Mouse (Mus musculus) CD4-positive naive resting alpha-beta T cell, adult 76 days (primary cell): ENCODE measurements around the gene Actr1b. TPM values are rescaled to one million over a fixed set of nuclear protein-coding genes. Genes with fewer than 3 reads are reported as not detected.

Source experiments
- total RNA-seq: library from RNA; stranded (reverse); gene quantifications from one replicate; pipeline ENCODE4 v1.2.4, GENCODE M21; 2023

The Actr1b gene
- 324 TPM for total RNA-seq

DNA sequence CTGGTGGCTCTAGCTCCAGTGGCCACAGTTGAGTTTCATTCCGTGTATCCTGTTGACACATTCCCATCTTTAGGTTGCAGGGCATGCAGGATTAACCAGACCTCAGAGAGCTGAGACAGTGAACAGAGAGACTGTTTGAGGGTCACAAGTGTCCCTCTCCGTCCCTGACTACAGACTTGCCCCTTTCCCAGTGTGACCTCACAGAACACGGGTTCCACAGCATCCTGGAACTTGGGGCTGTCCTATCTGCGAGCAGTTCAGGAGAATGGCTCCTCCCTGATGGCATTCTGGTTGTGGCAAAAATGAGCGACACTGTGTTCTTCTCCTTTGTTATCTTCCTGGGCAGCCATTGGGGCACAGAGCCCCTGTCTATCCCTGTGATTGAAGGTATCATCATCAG lies at the start of gene Actr1b:
Gene Actr1b, minus strand, starts transcription at position 112 of the 400 bp plus-strand sequence.

DNA sequence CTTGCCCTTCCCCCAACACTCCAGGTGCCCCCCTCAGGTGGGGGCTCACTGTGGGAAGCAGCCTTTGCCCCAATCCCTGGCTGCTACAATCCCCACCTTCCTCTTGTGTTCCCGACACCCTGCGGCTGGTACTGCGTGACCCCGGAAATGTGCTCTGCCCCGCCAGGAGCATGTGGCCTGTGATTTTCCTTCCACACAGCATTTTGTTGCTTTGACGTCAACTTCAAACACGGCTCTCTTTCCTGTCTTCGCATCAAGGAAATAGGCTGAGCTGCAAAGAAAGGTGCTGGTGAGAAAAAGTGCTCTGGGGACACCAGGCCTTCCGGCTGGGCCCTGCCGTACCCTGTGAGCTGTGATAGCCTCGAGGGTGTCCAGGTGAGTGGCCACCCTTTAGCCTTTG lies 47.3 kb upstream of the Actr1b start, which contains the start of gene Zap70:
Gene Zap70, plus strand, starts transcription at position 231 of the 400 bp plus-strand sequence.

DNA sequence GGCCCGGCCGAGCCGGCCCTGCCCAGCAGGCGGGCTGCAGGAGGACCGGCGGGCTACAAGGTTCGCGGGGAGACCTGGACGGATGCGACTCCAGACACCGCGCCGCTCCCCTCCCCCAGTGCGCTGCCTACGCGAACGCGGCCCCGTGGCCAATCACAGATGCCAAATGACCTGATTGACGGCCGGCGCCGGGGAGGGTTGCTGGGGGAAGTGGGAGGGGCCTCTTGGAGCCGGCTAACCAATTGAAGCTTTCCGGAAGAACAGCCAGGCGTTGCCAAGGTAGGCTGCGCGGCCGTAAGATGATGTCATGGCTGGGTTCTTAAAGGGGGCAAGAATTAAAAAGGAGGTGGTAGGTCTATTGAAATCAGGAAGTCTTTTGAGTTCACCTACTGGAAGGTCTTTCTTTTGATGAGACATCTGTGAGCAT lies 4.4 kb downstream of the Actr1b start, which contains the start of gene 4933424G06Rik:
Gene 4933424G06Rik, plus strand, starts transcription at position 296 of the 427 bp plus-strand sequence.

DNA sequence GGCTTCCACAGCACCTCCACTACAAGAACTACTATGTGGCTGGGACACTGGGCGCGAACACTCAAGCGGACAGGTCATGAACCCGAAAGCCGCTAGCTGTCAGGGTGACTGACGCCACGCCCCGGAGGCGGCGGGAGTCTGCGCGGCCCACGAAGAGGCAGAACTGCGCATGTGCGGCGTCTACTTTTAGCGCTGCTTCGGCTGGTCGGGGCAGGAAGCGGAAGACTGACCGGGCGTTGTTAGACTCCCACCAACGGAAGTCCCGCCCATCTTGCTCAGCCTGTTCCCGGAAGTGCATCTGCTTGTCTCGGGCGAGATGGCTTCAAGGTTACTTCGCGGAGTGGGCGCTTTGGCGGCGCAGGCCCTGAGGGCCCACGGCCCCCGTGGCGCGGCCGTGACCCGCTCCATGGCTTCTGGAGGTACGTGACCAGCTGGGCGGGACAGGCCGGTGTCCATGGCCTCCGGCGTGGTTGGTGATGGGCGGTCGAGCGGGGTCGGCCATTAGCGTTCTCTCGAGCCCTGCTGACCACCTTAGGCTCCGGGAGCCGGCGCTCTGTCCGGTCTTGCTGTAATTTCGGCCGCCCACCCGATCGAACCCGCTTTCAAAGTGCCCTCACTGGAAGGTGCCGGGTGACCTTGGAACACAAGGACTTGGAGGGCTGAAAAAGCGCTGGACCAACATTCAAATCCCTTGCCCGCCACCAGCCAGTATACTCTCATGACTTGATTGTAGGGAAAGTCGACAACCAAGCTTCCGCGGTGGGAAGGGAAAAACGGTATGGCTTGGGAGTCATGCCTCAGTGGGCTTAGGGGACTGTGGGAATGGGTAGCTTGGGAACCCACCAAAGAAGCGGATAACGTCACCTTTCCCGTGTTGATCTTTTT lies 22.7 kb downstream of the Actr1b start, which contains the start of gene Cox5b:
Gene Cox5b, plus strand, starts transcription at position 179 of the 885 bp plus-strand sequence.

DNA sequence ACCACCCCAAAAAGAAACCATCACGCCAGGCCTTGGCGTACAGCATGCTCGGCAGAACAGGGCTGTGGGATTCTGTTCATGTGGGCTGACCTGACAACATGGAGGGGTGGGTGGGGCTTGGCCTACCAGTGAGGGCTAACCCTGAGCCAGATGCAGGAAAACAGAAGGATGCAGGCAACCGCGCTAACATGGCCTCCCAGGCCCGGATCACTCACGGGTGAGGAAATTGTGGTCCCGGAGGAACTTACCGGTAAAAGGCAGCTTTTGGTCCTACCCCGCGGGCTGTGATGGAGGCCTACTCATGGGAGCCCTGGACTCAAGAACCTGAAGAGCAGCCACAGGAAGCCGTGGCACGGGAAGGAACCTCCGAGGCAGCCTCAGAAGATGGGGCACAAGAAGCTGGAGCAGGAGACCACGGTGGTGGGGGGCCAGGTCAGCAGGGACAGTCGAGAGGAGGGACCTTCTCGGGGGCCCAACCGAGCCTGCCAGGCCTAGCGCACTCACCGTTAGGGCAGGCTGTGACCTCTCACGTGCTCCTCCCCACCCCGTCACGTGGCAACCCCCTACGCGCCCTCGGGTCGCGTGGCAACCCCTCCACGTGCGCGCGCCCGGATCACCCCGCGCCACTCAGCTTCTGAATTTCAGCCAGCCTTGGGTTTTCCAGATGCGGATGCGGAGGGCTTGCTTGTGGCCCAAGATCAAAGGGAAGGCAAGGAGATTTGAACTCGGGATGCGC lies 31.4 kb downstream of the Actr1b start, which contains the start of gene Fam178b:
Gene Fam178b, minus strand, starts transcription at position 564 of the 736 bp plus-strand sequence.

Other genes starting within 250 kb of the Actr1b start
- gene Cnnm4, start 242.8 kb downstream of the Actr1b start, total RNA-seq, result 24.2 TPM
- gene Cnnm3, start 202.6 kb downstream of the Actr1b start, total RNA-seq, result 39.4 TPM
- gene Ankrd23, start 177.5 kb downstream of the Actr1b start, total RNA-seq, result 22.4 TPM
- not detected for gene Gm42417, start 175.0 kb downstream of the Actr1b start, total RNA-seq
- gene Ankrd39, start 167.0 kb downstream of the Actr1b start, total RNA-seq, result 22.5 TPM
- gene Sema4c, start 156.1 kb downstream of the Actr1b start, total RNA-seq, result 0.64 TPM
- gene Fam178b, start 31.2 kb downstream of the Actr1b start, total RNA-seq, result 0.88 TPM
- 221 TPM for gene Cox5b, start 23.0 kb downstream of the Actr1b start, total RNA-seq
- not detected for gene 4933424G06Rik, start 4.3 kb downstream of the Actr1b start, total RNA-seq
- gene Zap70, start 47.4 kb upstream of the Actr1b start, total RNA-seq, result 215 TPM
- gene Tmem131, start 229.2 kb upstream of the Actr1b start, total RNA-seq, result 81.3 TPM